Mouse (Mus musculus) thymus, adult 2 months (tissue): ENCODE data around the gene Tmem178. TPM values are rescaled to one million over a fixed set of nuclear protein-coding genes. Genes with fewer than 3 reads are reported as not detected.

Experiments used
- DNase-seq: peaks from one replicate; pipeline ENCODE4 v3.0.0; 2021
- H3K27ac ChIP-seq: fragments of 200-500 bp; 2 replicates; pipeline ENCODE4 v1.5.1; 2012; ENCODE audit warnings: low read length, control low read depth; ENCODE audit not compliant: control insufficient read depth, insufficient read depth
- H3K27me3 ChIP-seq: fragments of 200-500 bp; 2 replicates; pipeline ENCODE4 v1.6.1; 2012; ENCODE audit warnings: mild to moderate bottlenecking, low read length, moderate library complexity, mixed read lengths; ENCODE audit not compliant: control insufficient read depth, insufficient read depth
- H3K36me3 ChIP-seq: fragments of 200-500 bp; 2 replicates; pipeline ENCODE4 v1.6.1; 2012; ENCODE audit warnings: mild to moderate bottlenecking, low read length, moderate library complexity; ENCODE audit not compliant: control insufficient read depth, insufficient read depth
- H3K4me1 ChIP-seq: fragments of 200-500 bp; replicated peaks from 2 replicates; pipeline ENCODE4 v1.6.1; 2012; ENCODE audit warnings: low read length; ENCODE audit not compliant: control insufficient read depth, insufficient read depth
- H3K4me3 ChIP-seq: fragments of 200-500 bp; 2 replicates; pipeline ENCODE4 v1.5.1; 2012; ENCODE audit warnings: mild to moderate bottlenecking, low read length, control low read depth, moderate library complexity; ENCODE audit not compliant: control insufficient read depth, insufficient read depth
- CTCF ChIP-seq: fragments of 200-500 bp; IDR thresholded peaks from 2 replicates; pipeline ENCODE4 v1.5.1; 2012; ENCODE audit warnings: mild to moderate bottlenecking, control low read depth, low read length, moderate library complexity, borderline replicate concordance; ENCODE audit not compliant: control insufficient read depth, poor library complexity, insufficient read depth; ENCODE audit errors: extremely low read depth
- POLR2A ChIP-seq: fragments of 200-500 bp; IDR thresholded peaks from 2 replicates; pipeline ENCODE4 v1.6.1; 2012; ENCODE audit warnings: mild to moderate bottlenecking, low read length, control low read depth, moderate library complexity; ENCODE audit not compliant: control insufficient read depth, poor library complexity, insufficient read depth; ENCODE audit errors: extremely low read depth
- WGBS: fragments of 180-500 bp; shearing (Covaris S2); methylation state at CpG from one replicate; pipeline ENCODE4 v1.1.7; 2018; 5-methylcytosine and 5-hydroxymethylcytosine counted together
- polyA plus RNA-seq: library from polyadenylated mRNA; depleted of rRNA; stranded (reverse); fragments of >200 nt; gene quantifications from 2 replicates; pipeline ENCODE4 v1.2.3, GENCODE M21; 2012

Gene Tmem178
- polyA plus RNA-seq, 1 experiment, result 0.23 TPM

- Histone ChIP-seq H3K36me3 (no peaks in the 10 kb centered on the region), H3K4me1 (no peaks in the 10 kb centered on the region), H3K27me3 (no peaks in the 10 kb centered on the region), H3K27ac (no peak overlapping the region), H3K4me3 (no peak overlapping the region)
- WGBS, result 91% methylated on average over 10 of the region's 10 CpGs
- DNase-seq, result no peak
- TF ChIP-seq POLR2A (no peak), CTCF (no peak)
Observed at GRCm38 (mm10) chr17:80970716-80971115, 26.3 kb downstream of the Tmem178 start.

- Histone ChIP-seq H3K4me1 (no peaks in the 10 kb centered on the region), H3K27me3 (no peaks in the 10 kb centered on the region), H3K27ac (no peak overlapping the region), H3K4me3 (no peak overlapping the region), H3K36me3 (no peaks in the 10 kb centered on the region)
- WGBS, result 94% methylated on average over 7 of the region's 7 CpGs
- no peak for TF ChIP-seq POLR2A
- no peak for TF ChIP-seq CTCF
- no peak for DNase-seq
Observed at GRCm38 (mm10) chr17:80972891-80973290, 28.5 kb downstream of the Tmem178 start.

DNA sequence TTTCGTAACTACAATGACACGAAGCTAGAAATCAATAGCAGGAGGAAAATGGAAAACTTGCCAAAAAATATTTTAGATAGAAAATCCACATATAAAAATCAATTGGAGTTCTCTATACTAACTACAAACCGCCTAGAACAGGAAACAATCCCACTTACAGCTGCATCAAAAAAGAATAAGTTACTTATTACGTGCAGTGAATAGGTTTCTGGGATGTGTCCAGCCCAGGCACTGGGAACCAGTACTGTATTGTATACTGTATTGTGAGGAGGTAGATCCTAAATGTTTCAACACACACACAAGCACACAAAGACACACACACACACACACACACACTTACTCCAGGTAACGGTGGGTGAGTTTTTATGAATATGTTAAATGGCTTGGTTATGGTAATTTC lies 32.8 kb downstream of the Tmem178 start:
- Histone ChIP-seq H3K27me3 (no peaks in the 10 kb centered on the region), H3K27ac (no peak overlapping the region), H3K36me3 (no peaks in the 10 kb centered on the region), H3K4me1 (no peaks in the 10 kb centered on the region), H3K4me3 (no peak overlapping the region)
- WGBS, result 91% methylated on average over 5 of the region's 5 CpGs
- no peak for DNase-seq
- no peak for TF ChIP-seq POLR2A
- TF ChIP-seq CTCF, result no peak

DNA sequence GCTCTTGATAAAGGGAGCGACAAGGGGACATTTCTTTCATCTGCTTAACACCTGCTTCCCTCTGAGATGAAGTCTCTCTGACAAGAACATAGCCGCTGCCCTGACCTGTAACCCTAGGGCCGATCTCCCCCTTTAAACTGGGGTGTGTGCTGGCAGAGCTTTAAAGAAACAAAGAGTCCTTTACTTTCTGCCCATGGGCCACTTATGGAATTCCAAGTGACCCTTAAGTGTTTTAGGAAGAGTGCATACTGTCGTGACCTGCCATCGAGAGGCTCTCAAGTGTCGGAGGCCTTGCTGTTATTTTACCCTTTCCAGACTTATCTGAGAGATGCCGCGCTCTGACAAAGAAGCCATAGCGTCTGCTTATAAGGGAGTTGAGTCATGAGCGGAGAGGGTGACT lies 35.7 kb downstream of the Tmem178 start:
- H3K27ac ChIP-seq, result no peak overlapping the region
- no peak overlapping the region for H3K4me3 ChIP-seq
- WGBS, result 96% methylated on average over 10 of the region's 10 CpGs
- TF ChIP-seq CTCF (no peak), POLR2A (no peak)
- no peaks in the 10 kb centered on the region for H3K27me3 ChIP-seq
- no peaks in the 10 kb centered on the region for H3K4me1 ChIP-seq
- no peaks in the 10 kb centered on the region for H3K36me3 ChIP-seq
- DNase-seq, result no peak

DNA sequence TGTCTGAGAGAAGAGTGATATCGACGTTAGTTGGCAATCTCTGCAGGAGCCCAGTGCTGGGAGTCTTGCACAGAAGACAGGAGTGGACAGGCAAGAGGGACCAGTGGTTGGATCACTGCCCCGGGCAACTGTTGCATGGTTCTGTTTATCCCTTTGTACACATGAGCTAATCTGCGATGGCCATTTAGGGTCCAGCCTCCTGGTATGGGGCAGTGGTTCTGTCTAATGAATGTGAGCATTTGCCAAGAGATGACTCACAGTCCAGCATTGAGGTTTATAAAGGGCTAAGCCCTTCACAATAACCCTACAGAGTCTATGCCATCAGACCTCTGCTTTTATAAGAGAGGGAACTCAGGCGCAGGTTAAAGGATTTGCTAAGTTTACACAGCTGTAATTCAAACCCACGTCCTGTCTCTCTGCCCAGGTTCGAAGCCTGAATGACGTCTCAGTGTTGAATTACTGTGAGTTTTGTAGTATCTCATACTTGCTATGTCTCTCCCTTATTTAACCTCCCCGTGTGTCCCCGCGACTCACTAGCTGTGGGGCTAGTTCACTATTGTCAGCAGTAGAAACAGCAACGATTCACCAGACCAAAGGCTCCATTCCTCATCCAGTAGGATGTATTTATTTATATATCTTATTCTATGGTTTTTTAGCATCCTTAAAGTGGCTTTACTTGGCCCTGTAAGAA lies 37.4 kb downstream of the Tmem178 start:
- no peak for TF ChIP-seq POLR2A
- no peak for TF ChIP-seq CTCF
- H3K27ac ChIP-seq, result no peak overlapping the region
- H3K4me3 ChIP-seq, result no peak overlapping the region
- H3K4me1 ChIP-seq, result no peaks in the 10 kb centered on the region
- H3K27me3 ChIP-seq, result no peaks in the 10 kb centered on the region
- H3K36me3 ChIP-seq, result no peaks in the 10 kb centered on the region
- DNase-seq, result no peak
- WGBS, result 81% methylated on average over 12 of the region's 12 CpGs

GRCm38 (mm10) chr17:80982412-80982787 lies 38.0 kb downstream of the Tmem178 start:
- H3K27me3 ChIP-seq, result no peaks in the 10 kb centered on the region
- TF ChIP-seq POLR2A (no peak), CTCF (no peak)
- no peaks in the 10 kb centered on the region for H3K4me1 ChIP-seq
- H3K27ac ChIP-seq, result no peak overlapping the region
- H3K36me3 ChIP-seq, result no peaks in the 10 kb centered on the region
- 13% methylated on average over 8 of the region's 8 CpGs for WGBS
- DNase-seq, result peak; percentile 19
- H3K4me3 ChIP-seq, result no peak overlapping the region

- Histone ChIP-seq H3K36me3 (no peaks in the 10 kb centered on the region), H3K4me3 (no peak overlapping the region), H3K27me3 (no peaks in the 10 kb centered on the region), H3K27ac (no peak overlapping the region), H3K4me1 (no peaks in the 10 kb centered on the region)
- no peak for DNase-seq
- TF ChIP-seq CTCF, result no peak
- no peak for TF ChIP-seq POLR2A
- WGBS, result 86% methylated on average over 10 of the region's 10 CpGs
Observed at GRCm38 (mm10) chr17:80982976-80983375, 38.5 kb downstream of the Tmem178 start.
